Mouse (Mus musculus): ENCODE measurements around the gene Mxd3.

Mxd3 gene

GRCm38 (mm10) chr13:55329683-55330566, at the start of gene Mxd3:
Gene Mxd3 (minus strand): TSS chr13:55329823.
- peak; percentile 79 for DNase-seq

- DNase-seq = no peak
Measured at GRCm38 (mm10) chr13:55378907-55379580, 49.4 kb upstream of the Mxd3 start.

- DNase-seq = no peak
Measured at GRCm38 (mm10) chr13:55375877-55376276, 46.3 kb upstream of the Mxd3 start.

DNA sequence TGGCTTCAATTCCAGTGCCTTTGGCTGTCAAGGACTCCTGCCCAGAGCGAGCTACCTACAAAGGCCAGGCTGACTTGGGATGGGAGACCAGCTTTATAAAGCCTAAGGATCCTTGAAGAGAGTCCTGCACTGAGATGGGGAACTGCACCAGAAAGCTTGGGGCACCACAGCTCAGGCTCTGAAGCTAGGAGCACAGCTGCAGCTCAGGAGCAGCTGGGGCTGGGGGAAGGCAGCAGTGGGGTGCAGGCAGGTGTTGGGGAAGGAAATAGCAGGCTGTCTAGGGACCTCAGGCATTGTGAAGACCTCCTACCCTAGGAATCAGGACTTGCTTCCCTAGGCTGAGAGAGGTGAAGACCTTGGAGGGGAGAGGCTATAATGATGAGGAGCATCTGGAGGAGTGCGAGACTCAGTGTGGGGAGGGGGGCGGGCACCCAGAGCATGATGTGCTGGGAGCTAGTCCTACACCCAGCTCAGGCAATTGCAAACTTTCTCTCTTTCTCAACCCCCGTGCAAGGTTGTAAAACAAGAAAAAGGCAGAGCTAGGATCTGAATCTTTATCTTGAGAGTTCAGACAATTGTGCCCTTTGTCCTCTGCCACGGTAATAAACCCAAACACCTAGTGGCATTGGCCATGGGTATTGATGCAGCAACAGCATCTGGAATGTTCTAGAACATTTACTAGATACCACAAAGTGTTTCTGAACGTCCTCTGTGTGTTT, 44.7 kb upstream of the Mxd3 start:
- DNase-seq = no peak

GRCm38 (mm10) chr13:55371740-55372139, 42.1 kb upstream of the Mxd3 start:
- DNase-seq = no peak

GRCm38 (mm10) chr13:55371007-55371681, 41.5 kb upstream of the Mxd3 start:
- DNase-seq = no peak

GRCm38 (mm10) chr13:55370234-55370633, 40.6 kb upstream of the Mxd3 start:
- peak; percentile 40 for DNase-seq

GRCm38 (mm10) chr13:55369531-55370114, 40.0 kb upstream of the Mxd3 start, which contains the start of gene Rgs14:
Gene Rgs14 (plus strand): TSS chr13:55369732.
- DNase-seq = peak; percentile 73

DNA sequence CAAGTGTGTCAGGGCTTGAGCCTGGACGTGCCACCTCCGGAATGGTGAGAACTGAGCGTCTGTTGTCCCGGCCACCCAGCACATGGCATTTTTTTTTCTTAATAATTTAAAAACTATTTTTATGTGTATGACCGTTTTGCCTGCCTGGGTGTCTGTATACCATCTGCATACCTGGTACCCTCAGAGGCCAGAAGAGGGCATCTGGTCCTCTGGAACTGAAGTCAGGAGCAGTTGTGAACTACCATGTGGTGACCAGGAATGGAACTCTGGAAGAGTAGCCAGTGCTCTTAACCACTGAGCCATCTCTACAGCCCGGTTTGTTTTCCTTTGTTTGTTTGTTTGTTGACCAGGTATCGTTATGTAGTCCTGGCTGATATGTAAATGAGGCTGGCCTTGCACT, 38.8 kb upstream of the Mxd3 start:
- no peak for DNase-seq

DNA sequence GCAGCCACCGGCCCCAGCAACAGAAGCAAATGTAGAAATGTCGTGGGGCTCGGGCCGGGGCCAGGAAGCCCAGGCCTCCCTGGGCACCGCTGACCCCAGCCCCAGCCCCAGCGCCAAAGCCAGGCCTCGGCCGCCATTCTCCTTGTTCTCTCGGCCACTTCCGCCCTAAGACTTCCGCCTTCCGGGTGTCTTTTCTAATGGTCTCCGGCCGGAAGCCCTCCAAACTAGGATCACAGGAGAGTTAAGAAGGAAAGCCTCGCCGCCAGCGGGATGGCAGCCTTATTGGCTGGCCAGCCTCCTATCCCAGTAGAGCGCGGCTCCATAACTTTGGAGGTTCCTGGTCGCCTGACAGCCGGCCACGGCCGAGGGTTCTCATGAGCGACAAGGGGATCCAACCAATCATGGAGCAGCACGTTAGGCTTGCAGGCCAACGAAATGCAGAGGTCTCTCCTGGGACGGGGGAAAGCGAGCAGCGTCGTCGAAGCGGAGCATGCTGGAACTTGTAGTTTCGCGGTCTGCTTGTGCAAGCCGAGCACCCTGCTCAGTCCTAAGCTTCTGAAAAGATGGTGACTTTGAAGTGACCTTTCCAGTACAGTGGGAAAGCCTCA, 32.9 kb upstream of the Mxd3 start, which contains the start of gene Lman2:
Lman2 (minus strand) TSS at position 331 of the 608 bp plus-strand sequence.
- DNase-seq = peak; percentile 98

DNA sequence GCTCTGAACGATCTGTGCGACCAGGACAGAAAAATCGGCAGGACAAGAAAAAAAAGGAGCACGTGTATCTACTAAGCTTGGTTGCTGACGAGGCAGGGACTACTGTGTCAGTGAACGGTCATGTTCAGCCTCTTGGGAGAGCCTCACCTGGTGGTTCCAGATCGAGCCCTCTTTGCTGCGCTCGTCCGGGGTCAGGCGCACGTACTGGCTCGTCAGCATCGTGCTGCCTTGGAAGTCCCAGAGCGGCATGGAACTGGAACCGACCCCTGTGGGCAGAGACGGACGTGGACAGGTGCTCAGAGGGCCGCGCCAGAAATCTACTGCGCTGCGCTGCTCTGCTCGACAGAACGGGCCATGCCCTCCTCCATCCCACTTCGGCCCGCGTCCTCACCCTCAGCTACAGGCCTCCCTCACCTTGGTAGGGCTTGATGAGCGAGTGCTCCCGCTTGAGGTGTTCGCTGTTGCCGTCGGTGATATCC, 32.4 kb upstream of the Mxd3 start:
- DNase-seq = no peak

- DNase-seq = peak; percentile 12
Measured at GRCm38 (mm10) chr13:55361145-55361544, 31.5 kb upstream of the Mxd3 start.

- DNase-seq = no peak
Measured at GRCm38 (mm10) chr13:55346745-55347144, 17.1 kb upstream of the Mxd3 start.

GRCm38 (mm10) chr13:55344286-55344685, 14.7 kb upstream of the Mxd3 start:
- no peak for DNase-seq

GRCm38 (mm10) chr13:55342469-55342868, 12.8 kb upstream of the Mxd3 start:
- DNase-seq = no peak

GRCm38 (mm10) chr13:55339259-55339658, 9.6 kb upstream of the Mxd3 start:
- no peak for DNase-seq

GRCm38 (mm10) chr13:55338131-55339054, 8.8 kb upstream of the Mxd3 start:
- DNase-seq = no peak

DNA sequence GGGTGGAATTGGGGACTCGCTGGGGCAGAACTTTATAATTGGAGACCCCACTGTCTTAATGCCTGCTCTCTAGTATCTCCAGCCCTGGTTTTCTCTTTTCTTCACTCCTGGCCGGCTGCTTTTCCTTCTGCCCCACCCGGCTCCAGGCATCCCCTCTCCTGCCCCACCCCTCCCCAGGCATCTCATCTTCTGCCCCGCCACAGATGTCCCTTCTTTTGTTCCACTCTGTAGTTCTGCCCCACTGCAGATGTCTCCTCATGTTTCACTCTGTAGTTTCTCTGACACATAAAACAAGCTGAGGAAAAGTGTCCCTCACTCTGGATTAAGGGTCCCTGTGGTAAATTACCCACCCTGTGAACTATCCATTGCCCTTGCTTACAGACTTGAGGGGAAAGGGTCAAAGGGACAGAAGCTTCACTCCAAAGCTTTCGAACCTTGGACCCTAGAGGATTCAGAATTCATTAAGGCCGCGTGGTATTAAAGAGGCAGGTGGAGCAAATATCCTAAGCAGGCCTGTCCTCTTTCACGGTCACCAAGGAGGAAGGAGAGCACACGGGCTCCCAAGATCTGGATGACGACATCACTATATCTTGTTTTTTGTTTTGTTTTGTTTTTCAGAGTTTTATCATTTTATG, 7.8 kb upstream of the Mxd3 start:
- DNase-seq = no peak

DNA sequence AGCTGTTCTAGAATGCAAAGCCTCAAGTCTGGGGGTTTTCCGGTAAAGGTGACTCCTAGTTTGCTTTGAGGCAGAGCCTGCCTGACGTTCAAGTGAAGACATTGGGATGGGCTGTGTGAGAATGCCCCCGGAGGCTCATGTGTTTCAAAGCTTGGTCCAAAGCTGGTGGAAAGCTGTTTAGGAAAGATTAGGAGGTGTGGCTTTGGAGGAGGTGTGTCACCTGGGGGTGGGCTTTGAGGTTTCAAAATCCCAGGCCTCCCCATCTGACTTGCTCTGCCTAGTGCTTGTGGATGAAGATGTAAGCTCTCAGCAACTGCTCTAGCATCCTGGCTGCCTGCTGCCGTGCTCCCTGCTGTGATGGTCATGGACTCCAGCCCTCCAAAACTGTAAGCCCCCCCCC, 6.1 kb upstream of the Mxd3 start:
- no peak for DNase-seq

DNA sequence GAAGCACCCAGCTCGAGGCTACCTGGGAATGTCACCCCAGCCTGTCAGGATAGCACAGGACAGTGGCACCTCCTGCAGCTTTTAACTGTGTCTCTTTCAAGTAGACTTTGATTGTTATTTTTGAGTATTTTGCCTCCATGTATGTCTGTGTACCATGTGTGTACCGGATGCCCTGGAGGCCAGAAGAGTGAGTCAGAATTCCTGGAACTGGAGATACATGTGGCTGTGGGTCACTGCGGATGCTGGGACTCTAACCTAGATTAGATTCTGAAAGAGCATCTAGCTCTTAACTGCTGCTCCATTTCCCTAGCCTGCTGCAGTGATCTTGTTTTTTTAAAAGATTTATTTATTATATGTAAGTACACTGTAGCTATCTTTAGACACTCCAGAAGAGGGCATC, 2.7 kb upstream of the Mxd3 start:
- no peak for DNase-seq
